Mouse (Mus musculus) splenic B cell, adult 2 months (primary cell): ENCODE data around the gene BC028528.
"Not testable (repeated sequence)": the region's sequence is repeated elsewhere in the genome, so short reads cannot be mapped to it uniquely, and the experiment has no call there.

Experiments used
- DNase-seq: peaks from one replicate; pipeline ENCODE4 v3.0.0-alpha.2; 2011; ENCODE audit warnings: low read depth, low spot score
- H3K27me3 ChIP-seq: 2 replicates; pipeline ENCODE4 v1.6.1; 2012; ENCODE audit warnings: mild to moderate bottlenecking, low read length, moderate library complexity, mixed read lengths; ENCODE audit not compliant: control insufficient read depth, poor library complexity, insufficient read depth, severe bottlenecking
- H3K36me3 ChIP-seq: 2 replicates; pipeline ENCODE4 v1.6.1; 2012; ENCODE audit warnings: mild to moderate bottlenecking, low read length, moderate library complexity, mixed read lengths; ENCODE audit not compliant: control insufficient read depth, poor library complexity, insufficient read depth, severe bottlenecking

Gene BC028528

DNA sequence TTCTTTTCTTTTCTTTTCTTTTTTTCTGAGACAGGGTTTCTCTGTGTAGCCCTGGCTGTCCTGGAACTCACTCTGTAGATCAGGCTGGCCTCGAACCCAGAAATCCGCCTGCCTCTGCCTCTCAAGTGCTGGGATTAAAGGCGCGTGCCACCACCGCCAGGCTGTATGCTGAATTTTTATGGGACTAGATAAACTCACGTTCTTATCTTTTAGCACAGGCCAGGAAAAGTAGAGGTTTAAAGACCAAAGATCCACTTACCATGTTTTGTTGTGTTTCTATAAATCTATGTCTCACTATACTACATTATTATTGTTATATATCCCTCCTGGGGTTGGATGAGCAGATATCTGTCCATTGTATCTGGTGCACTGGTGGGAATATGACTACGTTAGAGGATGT, 31.6 kb upstream of the BC028528 start:
- not testable (repeated sequence) for DNase-seq, H3K27me3 ChIP-seq

DNA sequence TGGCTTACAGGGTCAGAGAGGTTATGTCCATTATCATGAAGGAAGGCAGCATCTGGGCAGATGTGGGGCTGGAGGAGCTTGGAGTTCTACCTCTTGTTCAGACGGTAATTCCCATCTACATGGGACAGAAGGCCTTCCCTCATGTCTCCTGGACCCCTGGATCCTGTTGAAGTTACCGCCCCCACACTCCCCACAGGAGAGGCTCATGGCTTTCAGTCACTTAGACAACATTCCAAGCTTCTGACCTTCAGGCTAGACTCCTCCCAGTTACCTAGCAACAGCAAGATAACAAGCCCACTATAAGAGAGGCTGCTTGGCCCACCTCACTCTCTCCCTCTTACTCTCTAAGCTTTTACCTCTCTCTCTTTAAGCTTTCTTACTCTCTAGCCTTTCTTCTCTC, 28.7 kb upstream of the BC028528 start:
- not testable (repeated sequence) for DNase-seq, H3K36me3 ChIP-seq, H3K27me3 ChIP-seq

More for the DNA sequence above, 31.6 kb upstream of the BC028528 start:
- H3K36me3 ChIP-seq = not testable (repeated sequence)

DNA sequence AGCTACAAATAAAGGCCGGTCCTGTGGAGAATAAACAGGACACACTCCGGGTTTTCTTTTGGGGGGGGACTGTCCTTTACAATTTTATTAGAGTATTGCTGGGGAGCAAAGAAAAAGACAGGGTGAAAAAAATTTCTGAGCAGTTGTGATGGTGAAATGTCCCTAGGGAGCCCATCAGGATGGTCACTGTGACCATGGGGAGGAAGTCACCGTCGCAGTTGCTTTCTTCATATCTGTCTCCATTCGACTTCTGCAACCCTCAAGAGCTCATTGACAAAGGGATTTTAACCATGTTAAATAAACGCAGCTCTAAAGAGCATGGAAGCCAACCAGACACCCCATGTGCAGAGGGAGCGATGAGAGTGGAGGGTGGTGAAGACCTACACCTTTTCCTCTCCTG, 25.0 kb upstream of the BC028528 start:
- no peaks in the 10 kb centered on the region; the same call in 1 of the 2 replicates for H3K27me3 ChIP-seq
- DNase-seq = peak; percentile 18
- H3K36me3 ChIP-seq = no peaks in the 10 kb centered on the region

DNA sequence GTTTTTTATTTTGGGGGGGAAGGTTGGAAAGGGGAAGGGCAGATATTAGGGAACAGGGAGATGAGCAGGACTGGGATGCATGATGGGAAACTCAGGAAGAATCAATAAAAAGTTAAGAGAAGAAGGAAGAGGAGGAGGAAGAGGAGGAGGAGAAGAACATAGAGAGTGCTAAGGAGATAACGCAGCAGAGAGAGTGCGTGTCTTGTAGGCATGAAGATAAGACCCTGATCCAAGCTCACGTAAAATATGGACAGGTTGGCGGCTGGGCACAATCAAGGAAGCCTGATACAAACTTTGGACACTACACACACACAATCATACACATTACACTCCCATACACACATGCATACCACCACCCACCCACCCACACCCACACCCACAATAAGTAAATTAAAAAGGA, 22.9 kb upstream of the BC028528 start:
- Histone ChIP-seq H3K36me3 (no peaks in the 10 kb centered on the region), H3K27me3 (no peaks in the 10 kb centered on the region; the same call in 1 of the 2 replicates)
- DNase-seq = no peak

DNA sequence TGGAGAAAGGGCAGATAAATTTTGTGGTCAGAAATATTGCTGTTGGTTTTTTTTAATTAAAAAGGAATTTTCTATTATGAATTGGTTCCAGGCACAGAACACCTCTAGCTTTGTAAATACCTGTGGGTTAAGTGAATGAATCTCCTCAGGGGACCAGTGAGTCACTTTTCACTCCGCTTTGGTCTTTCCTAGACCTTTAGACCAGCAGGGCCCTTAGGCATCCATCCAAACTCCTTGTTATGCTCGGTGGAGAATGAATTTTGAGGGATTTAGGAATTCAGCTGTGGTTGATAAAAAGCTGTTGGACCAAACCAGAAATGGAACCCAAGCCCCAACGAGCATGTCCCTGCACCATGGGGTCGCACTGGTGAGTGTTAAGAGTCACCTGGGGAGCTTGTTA, 15.8 kb upstream of the BC028528 start:
- H3K27me3 ChIP-seq = no peaks in the 10 kb centered on the region; the same call in 1 of the 2 replicates
- H3K36me3 ChIP-seq = no peaks in the 10 kb centered on the region
- no peak for DNase-seq

- no peaks in the 10 kb centered on the region for H3K36me3 ChIP-seq
- DNase-seq = peak; percentile 79
- no peaks in the 10 kb centered on the region; the same call in 1 of the 2 replicates for H3K27me3 ChIP-seq
Observed at GRCm38 (mm10) chr3:95906860-95907259, 15.1 kb upstream of the BC028528 start.

GRCm38 (mm10) chr3:95905940-95906492, 14.2 kb upstream of the BC028528 start:
- peak; percentile 61 for DNase-seq
- no peaks in the 10 kb centered on the region for H3K36me3 ChIP-seq

DNA sequence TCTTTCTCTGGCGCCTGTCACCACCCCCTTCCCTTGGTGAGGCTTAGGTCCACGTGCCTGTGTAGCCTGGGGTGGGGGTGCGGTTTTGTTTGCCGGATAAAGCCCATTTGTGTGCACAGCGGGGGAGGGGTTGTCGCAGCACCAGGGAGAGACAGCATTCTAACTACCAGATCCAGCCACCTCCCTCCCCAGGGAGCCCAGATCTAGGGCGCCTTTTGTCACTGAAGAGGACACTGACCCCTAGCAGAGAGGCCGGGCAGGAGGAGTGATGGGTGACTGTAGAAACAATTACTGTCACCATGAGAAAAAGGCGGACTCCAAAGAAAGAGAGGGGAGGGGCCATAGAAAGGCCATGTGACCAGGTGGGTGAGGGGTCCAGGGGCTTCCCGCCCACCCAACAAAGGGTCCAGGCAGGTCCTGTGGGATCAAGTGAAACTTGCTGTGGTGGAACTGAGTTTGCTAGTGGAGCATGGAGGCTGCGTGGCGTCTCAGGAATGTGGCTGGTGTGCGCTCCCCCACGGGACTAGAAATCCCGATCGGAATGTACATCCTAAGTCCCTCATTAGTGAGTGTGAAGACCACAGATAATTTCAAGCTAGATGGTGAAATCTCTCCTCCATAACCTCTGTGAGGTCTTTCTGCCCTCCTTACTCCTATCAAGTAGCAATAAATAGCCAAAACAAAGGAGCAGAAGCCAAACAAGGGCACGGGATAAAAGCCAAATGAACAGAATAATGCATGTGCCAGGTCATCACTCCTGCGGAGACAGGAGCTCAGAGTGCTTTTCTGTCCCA, 13.5 kb upstream of the BC028528 start:
- H3K36me3 ChIP-seq = no peaks in the 10 kb centered on the region
- no peaks in the 10 kb centered on the region; the same call in 1 of the 2 replicates for H3K27me3 ChIP-seq
- peak; percentile 47 for DNase-seq

More at GRCm38 (mm10) chr3:95905940-95906492, 14.2 kb upstream of the BC028528 start:
- H3K27me3 ChIP-seq = no peaks in the 10 kb centered on the region; the same call in 1 of the 2 replicates

DNA sequence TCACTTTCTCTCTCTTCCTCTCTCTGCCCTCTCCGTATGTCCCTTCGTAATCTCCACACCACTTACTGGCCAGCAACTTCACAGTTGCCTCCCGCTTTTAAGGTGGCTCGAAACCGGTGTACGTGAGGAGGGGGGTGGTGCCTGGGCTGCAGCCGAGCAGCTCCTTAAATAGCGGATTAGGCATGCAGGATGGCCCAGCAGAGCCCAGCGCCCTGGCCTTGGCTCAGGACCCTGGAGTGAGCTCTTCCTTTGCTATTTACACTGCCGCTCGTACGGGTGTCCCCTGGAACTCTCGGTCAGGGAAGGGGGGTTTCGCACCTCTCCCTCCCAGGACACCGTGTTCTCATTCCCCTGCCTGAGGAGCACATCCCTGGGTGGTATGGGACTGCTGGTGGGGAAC, 12.8 kb upstream of the BC028528 start, which contains the start of gene Car14:
Gene Car14, minus strand, starts transcription at position 124 of the 400 bp plus-strand sequence.
- H3K36me3 ChIP-seq = no peaks in the 10 kb centered on the region
- DNase-seq = no peak
- no peaks in the 10 kb centered on the region; the same call in 1 of the 2 replicates for H3K27me3 ChIP-seq

- DNase-seq = no peak
- Histone ChIP-seq H3K36me3 (no peaks in the 10 kb centered on the region), H3K27me3 (no peaks in the 10 kb centered on the region; the same call in 1 of the 2 replicates)
Observed at GRCm38 (mm10) chr3:95903753-95904502, 12.1 kb upstream of the BC028528 start.

- no peaks in the 10 kb centered on the region for H3K36me3 ChIP-seq
- H3K27me3 ChIP-seq = no peaks in the 10 kb centered on the region; the same call in 1 of the 2 replicates
Observed at GRCm38 (mm10) chr3:95902643-95903042, 10.8 kb upstream of the BC028528 start.

GRCm38 (mm10) chr3:95902373-95902625, 10.5 kb upstream of the BC028528 start:
- DNase-seq = no peak
- no peaks in the 10 kb centered on the region for H3K36me3 ChIP-seq
- H3K27me3 ChIP-seq = no peaks in the 10 kb centered on the region; the same call in 1 of the 2 replicates

More at GRCm38 (mm10) chr3:95902643-95903042, 10.8 kb upstream of the BC028528 start:
- no peak for DNase-seq

DNA sequence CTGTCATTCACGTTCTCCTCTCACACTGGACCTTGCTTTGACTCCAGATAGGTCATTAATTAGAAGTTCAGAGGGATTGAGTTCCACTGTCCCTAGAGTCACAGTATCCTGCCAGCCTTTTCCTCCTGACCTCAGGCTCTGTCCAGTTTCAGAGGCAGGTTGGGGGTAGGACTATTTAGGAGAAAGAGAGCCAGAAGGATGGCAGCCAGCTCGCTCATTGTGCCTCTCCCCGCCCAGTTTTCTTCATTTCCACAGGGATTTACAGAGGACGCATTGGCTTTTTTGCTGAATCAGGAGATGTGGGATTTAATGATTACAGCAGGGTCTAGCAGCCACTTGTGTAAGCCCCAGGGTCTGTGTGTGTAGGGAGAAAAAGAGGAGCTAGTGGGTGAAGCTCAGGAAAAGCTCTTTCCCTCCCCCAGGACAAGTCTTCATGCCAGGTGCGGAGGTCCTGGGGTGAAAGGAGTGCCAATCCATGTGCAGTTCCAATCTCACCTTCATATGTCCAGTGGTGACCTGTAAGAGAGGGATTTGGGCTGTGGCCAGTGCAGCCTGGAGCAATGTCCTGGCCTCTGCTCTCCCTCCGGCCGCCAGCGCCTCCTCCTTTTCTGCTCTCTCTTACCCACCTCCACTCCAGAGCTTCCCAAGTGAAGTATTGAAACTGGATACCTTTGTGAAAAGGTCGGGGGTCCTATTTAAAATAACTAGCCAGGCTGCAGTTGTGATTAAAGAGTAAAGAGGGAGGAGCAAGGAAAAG, 10.0 kb upstream of the BC028528 start:
- DNase-seq = no peak
- no peaks in the 10 kb centered on the region for H3K36me3 ChIP-seq
- no peaks in the 10 kb centered on the region; the same call in 1 of the 2 replicates for H3K27me3 ChIP-seq

- H3K36me3 ChIP-seq = no peaks in the 10 kb centered on the region
- no peaks in the 10 kb centered on the region for H3K27me3 ChIP-seq
- DNase-seq = no peak
Observed at GRCm38 (mm10) chr3:95899800-95900524, 8.2 kb upstream of the BC028528 start.
